In genomic region chr10:120581547-120581946, GRCm38 (mm10) we compare ENCODE assay signal across 18 mouse cellular contexts.
DNase-seq lines count a peak whose midpoint lies in the region; ATAC-seq and TF ChIP-seq lines count a peak whose summit lies in the region.
"Had no signal": no experiment of that assay in that cellular context is flagged by ENCODE, and none has a peak within 500 bp of the region (broad histone marks: within the 10 kb centered on the region; RNA-seq: fewer than 3 reads in every experiment).

No protein-coding gene starts in this region.

- ATAC-seq in forebrain, embryonic 13.5 days = peak; percentile 73
- peak; percentile 75; the same call in 1 of the 2 replicates for ATAC-seq in intestine, embryonic 14.5 days (replicated peaks; ENCODE audit: low FRiP score, low TSS enrichment, low read depth)
- no peak for ATAC-seq in midbrain, postnatal 0 days (ENCODE audit: low FRiP score)

- no peak overlapping the region for H3K4me3 ChIP-seq in forebrain, embryonic 13.5 days
- H3K4me3 ChIP-seq in forebrain, embryonic 10.5 days = no peak overlapping the region
- H3K4me3 ChIP-seq in intestine, embryonic 14.5 days (ENCODE audit: low read depth, low read length) = no peak overlapping the region
- H3K4me3 ChIP-seq in midbrain, postnatal 0 days (ENCODE audit: low read depth, low read length) = no peak overlapping the region
- H3K4me3 ChIP-seq: hindbrain, embryonic 12.5 days; left cerebral cortex, adult 2 months; limb, embryonic 15.5 days had no signal

- no peak overlapping the region for H3K4me2 ChIP-seq in forebrain, embryonic 13.5 days
- H3K4me2 ChIP-seq in intestine, embryonic 14.5 days (ENCODE audit: low read length) = no peak overlapping the region
- H3K4me2 ChIP-seq in midbrain, postnatal 0 days (ENCODE audit: low read depth, low read length, poor library complexity, severe bottlenecking) = no peak overlapping the region
- H3K4me2 ChIP-seq: hindbrain, embryonic 12.5 days; limb, embryonic 15.5 days had no signal

- peaks cover 14% of the 10 kb centered on the region for H3K4me1 ChIP-seq in forebrain, embryonic 13.5 days
- H3K4me1 ChIP-seq in forebrain, embryonic 10.5 days = peaks cover 12% of the 10 kb centered on the region; the same call in 1 of the 2 replicates
- peaks cover 17% of the 10 kb centered on the region; the same call in 1 of the 2 replicates for H3K4me1 ChIP-seq in intestine, embryonic 14.5 days (replicated peaks; ENCODE audit: control insufficient read depth, insufficient read depth, low read length)
- no peaks in the 10 kb centered on the region for H3K4me1 ChIP-seq in midbrain, postnatal 0 days (ENCODE audit: insufficient read depth, low read length)
- H3K4me1 ChIP-seq: hindbrain, embryonic 12.5 days; limb, embryonic 15.5 days had no signal

- TF ChIP-seq CTCF in midbrain, postnatal 0 days (IDR thresholded peaks at IDR 0.05) = no peak

- no peak for DNase-seq in forebrain, embryonic 10.5 days (ENCODE audit: extremely low spot score, low spot score)
- peak; percentile 4 for DNase-seq in kidney, postnatal 14 days
- no peak for DNase-seq in kidney, postnatal 4 days
- DNase-seq in intestine, embryonic 14.5 days (ENCODE audit: low spot score) = no peak
- peak; percentile 55 for DNase-seq in midbrain, postnatal 0 days (ENCODE audit: low spot score)
- no peak for DNase-seq in right cerebral cortex, postnatal 4 days
- DNase-seq in right cerebral cortex, adult 2 months (ENCODE audit: low spot score in 2 of 2) = no peak
- DNase-seq: adrenal gland, postnatal 25 days; cerebellum, adult 9-10 months; embryo, embryonic 11 days; lung, adult 2 months; lung, postnatal 4 days; thymus, postnatal 36 days had no signal

- H3K27me3 ChIP-seq in forebrain, embryonic 13.5 days = no peaks in the 10 kb centered on the region
- H3K27me3 ChIP-seq in forebrain, embryonic 10.5 days (ENCODE audit: poor library complexity, severe bottlenecking) = no peaks in the 10 kb centered on the region
- no peaks in the 10 kb centered on the region for H3K27me3 ChIP-seq in intestine, embryonic 14.5 days (replicated peaks; ENCODE audit: control insufficient read depth, insufficient read depth, low read length)
- H3K27me3 ChIP-seq in midbrain, postnatal 0 days (ENCODE audit: insufficient read depth, low read length) = no peaks in the 10 kb centered on the region
- H3K27me3 ChIP-seq: CH12.LX; hindbrain, embryonic 12.5 days; limb, embryonic 15.5 days had no signal

- H3K9ac ChIP-seq in forebrain, embryonic 13.5 days = no peak overlapping the region
- H3K9ac ChIP-seq in intestine, embryonic 14.5 days (ENCODE audit: low read length) = no peak overlapping the region
- H3K9ac ChIP-seq in midbrain, postnatal 0 days (replicated peaks; ENCODE audit: low read length, poor library complexity, severe bottlenecking) = no peak overlapping the region
- H3K9ac ChIP-seq: hindbrain, embryonic 12.5 days; limb, embryonic 15.5 days had no signal

- H3K27ac ChIP-seq in forebrain, embryonic 13.5 days = peak overlapping the region; percentile 10; the same call in 1 of the 2 replicates
- H3K27ac ChIP-seq in forebrain, embryonic 10.5 days = no peak overlapping the region
- no peak overlapping the region for H3K27ac ChIP-seq in intestine, embryonic 14.5 days (ENCODE audit: low read depth)
- no peak overlapping the region for H3K27ac ChIP-seq in midbrain, postnatal 0 days (ENCODE audit: low read depth, low read length)
- H3K27ac ChIP-seq: hindbrain, embryonic 12.5 days; left cerebral cortex, adult 2 months; limb, embryonic 15.5 days had no signal

- H3K36me3 ChIP-seq in forebrain, embryonic 13.5 days (ENCODE audit: poor library complexity, severe bottlenecking) = no peaks in the 10 kb centered on the region
- no peaks in the 10 kb centered on the region for H3K36me3 ChIP-seq in forebrain, embryonic 10.5 days (replicated peaks)
- no peaks in the 10 kb centered on the region for H3K36me3 ChIP-seq in intestine, embryonic 14.5 days (ENCODE audit: control insufficient read depth, insufficient read depth, low read length)
- H3K36me3 ChIP-seq in midbrain, postnatal 0 days (ENCODE audit: insufficient read depth, low read length) = no peaks in the 10 kb centered on the region
- H3K36me3 ChIP-seq: hindbrain, embryonic 12.5 days; limb, embryonic 15.5 days had no signal

- no peaks in the 10 kb centered on the region for H3K9me3 ChIP-seq in forebrain, embryonic 13.5 days (replicated peaks)
- H3K9me3 ChIP-seq in forebrain, embryonic 10.5 days = 0 out of 2 replicates have a peak, but pooled peaks cover 4% of the 10 kb centered on the region
- no peaks in the 10 kb centered on the region for H3K9me3 ChIP-seq in intestine, embryonic 14.5 days (ENCODE audit: control insufficient read depth, low read length)
- H3K9me3 ChIP-seq in midbrain, postnatal 0 days (ENCODE audit: low read length) = no peaks in the 10 kb centered on the region
- H3K9me3 ChIP-seq: hindbrain, embryonic 12.5 days; limb, embryonic 15.5 days had no signal

- WGBS in forebrain, embryonic 13.5 days = 53% methylated on average over 6 of the region's 6 CpGs
- 86% methylated on average over 6 of the region's 6 CpGs for WGBS in forebrain, embryonic 10.5 days
- 74% methylated on average over 6 of the region's 6 CpGs for WGBS in intestine, embryonic 14.5 days
- 51% methylated on average over 6 of the region's 6 CpGs for WGBS in midbrain, postnatal 0 days

Comparison
In these comparisons a context has a peak if more than half of its experiments do, and no peak if none do; other contexts are left out.
1. DNase-seq: peak in kidney, postnatal 14 days (single experiment) and midbrain, postnatal 0 days (single experiment); none in forebrain, embryonic 10.5 days (single experiment), kidney, postnatal 4 days (0 of 2), intestine, embryonic 14.5 days (single experiment), right cerebral cortex, postnatal 4 days (single experiment) and right cerebral cortex, adult 2 months (0 of 2).